Mouse (Mus musculus) E14TG2a.4 (cell line): Measurements from ENCODE around the gene Calhm5.

Experiments
- H3K27me3 ChIP-seq: 2 replicates; pipeline ENCODE4 v1.6.1; 2014; ENCODE audit warnings: low read length, control low read depth; ENCODE audit not compliant: insufficient read depth
- H3K36me3 ChIP-seq: 2 replicates; pipeline ENCODE4 v1.6.1; 2014; ENCODE audit warnings: low read length, control low read depth; ENCODE audit not compliant: insufficient read depth
- H3K4me1 ChIP-seq: replicated peaks from 2 replicates; pipeline ENCODE4 v1.6.1; 2014; ENCODE audit warnings: low read depth, low read length, control low read depth
- H3K4me3 ChIP-seq: replicated peaks from 2 replicates; pipeline ENCODE4 v1.5.1; 2014; ENCODE audit warnings: mild to moderate bottlenecking, low read length
- H3K9me3 ChIP-seq: 2 replicates; pipeline ENCODE4 v1.6.1; 2014; ENCODE audit warnings: low read length, control low read depth
- CTCF ChIP-seq: conservative IDR thresholded peaks from 2 replicates; pipeline ENCODE4 v1.5.1; 2014; ENCODE audit warnings: low read length
- NANOG ChIP-seq: IDR thresholded peaks from 2 replicates; pipeline ENCODE4 v1.6.1; 2014; ENCODE audit warnings: borderline replicate concordance, low read length, mixed read lengths
- POU5F1 ChIP-seq: IDR thresholded peaks from 2 replicates; pipeline ENCODE4 v1.6.1; 2014; ENCODE audit warnings: low read length, borderline replicate concordance

Gene Calhm5

GRCm38 (mm10) chr10:34053987-34054386 lies 42.3 kb downstream of the Calhm5 start:
- no peaks in the 10 kb centered on the region for H3K36me3 ChIP-seq
- H3K4me3 ChIP-seq = no peak overlapping the region
- no peaks in the 10 kb centered on the region for H3K9me3 ChIP-seq
- no peaks in the 10 kb centered on the region for H3K27me3 ChIP-seq
- no peaks in the 10 kb centered on the region for H3K4me1 ChIP-seq
- TF ChIP-seq POU5F1 (no peak), CTCF (no peak), NANOG (no peak)

- no peaks in the 10 kb centered on the region for H3K27me3 ChIP-seq
- TF ChIP-seq NANOG (no peak), CTCF (no peak), POU5F1 (no peak)
- no peaks in the 10 kb centered on the region for H3K9me3 ChIP-seq
- no peak within 1 kb of the TSS for H3K4me3 ChIP-seq
- H3K36me3 ChIP-seq = no peaks in the 10 kb centered on the region
- no peaks in the 10 kb centered on the region for H3K4me1 ChIP-seq
Observed at GRCm38 (mm10) chr10:34044210-34044609, 52.1 kb downstream of the Calhm5 start, which contains the start of gene Calhm4. TSS of gene Calhm4 (minus strand) at chr10:34044310.
